Mouse (Mus musculus) cerebellum, postnatal 14 days (tissue): ENCODE data around the gene BC034090.
"Not testable (repeated sequence)": the region's sequence is repeated elsewhere in the genome, so short reads cannot be mapped to it uniquely, and the experiment has no call there.

Source experiments
- DNase-seq, 2 experiments: peaks; one replicate each; pipeline ENCODE4 v3.0.0; 2021; ENCODE audit warnings: mixed read lengths in 2 of 2

Gene BC034090

DNA sequence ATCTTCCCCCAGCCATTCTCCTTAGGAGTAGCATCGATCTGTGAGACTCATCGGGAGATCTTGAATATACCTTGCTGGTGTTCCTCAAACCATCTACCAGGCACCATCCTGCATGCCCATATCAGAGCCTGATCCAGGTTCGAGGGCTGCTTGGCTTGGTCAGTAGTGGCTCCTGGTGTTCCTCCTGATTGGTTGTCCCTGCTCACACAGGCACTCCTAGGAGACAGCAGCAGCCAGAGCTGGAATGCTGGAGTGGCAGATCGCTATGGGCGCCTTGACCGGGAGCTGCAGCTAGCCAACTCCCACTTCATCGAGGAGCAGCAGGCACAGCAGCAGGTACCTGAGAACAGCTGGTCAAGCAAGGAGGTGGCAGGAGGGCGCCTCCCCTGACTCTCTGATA is 53.0 kb downstream of the BC034090 start:
- DNase-seq: peak in 1 of 2 experiments; percentile 30

DNA sequence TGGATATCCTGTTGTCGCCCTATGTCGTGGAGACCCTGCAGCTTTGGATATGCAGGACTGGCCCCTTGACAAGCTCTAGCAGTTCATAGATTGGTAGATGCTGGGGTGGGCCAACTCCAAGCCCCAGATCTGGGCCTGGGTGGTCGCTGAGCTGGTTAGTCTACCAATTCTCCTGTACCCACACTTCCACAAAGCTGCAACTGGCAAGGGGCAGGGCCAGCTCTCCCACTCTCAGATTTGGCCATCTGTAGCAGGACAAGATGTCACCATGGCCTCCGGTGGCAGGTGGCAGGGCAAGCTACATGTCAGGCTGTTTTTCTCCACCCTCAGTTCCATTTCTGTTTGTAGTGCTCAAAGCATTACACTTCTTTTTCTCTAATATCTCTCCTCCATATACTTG is 55.6 kb downstream of the BC034090 start:
- peak in 1 of 2 experiments; percentile 28 for DNase-seq

DNA sequence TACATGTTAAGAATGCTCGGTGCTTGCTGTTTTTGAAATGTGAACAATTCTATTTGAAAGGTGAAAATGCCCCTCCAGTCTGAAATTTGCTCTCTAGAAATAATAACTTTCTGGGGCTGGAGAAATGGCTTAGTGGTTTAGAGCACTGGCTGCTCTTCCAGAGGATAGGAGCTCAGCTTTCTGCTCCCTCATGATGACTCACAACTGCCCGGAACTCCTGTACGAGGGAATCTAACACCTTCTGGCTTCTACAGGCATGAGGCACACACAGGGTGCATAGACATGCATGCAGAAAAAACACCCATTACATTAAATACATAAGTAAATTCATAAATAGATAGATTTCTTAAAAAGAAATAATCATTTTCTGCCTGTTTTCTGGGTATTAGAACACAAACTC is 60.1 kb downstream of the BC034090 start:
- DNase-seq: no peak

- no peak for DNase-seq
These were observed 65.9 kb downstream of the BC034090 start for GRCm38 (mm10) chr1:155178192-155178924.

GRCm38 (mm10) chr1:155174424-155174823 is 69.8 kb downstream of the BC034090 start:
- DNase-seq: no peak

DNA sequence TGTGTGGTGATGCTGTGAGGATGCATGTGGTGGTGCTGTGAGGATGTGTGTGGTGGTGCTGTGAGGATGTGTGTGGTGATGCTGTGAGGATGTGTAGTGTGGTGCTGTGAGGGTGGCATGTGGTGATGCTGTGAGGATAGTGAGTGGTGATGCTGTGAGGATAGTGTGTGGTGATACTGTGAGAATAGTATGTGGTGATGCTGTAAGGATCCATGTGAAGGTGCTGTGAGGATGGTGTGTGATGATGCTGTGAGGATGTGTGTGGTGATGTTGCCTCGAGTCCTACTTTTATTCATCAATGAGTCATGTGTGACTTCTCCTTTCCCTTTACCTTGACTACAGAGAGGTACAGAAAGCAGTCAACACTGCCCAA is 70.6 kb downstream of the BC034090 start:
- DNase-seq: not testable (repeated sequence)

DNA sequence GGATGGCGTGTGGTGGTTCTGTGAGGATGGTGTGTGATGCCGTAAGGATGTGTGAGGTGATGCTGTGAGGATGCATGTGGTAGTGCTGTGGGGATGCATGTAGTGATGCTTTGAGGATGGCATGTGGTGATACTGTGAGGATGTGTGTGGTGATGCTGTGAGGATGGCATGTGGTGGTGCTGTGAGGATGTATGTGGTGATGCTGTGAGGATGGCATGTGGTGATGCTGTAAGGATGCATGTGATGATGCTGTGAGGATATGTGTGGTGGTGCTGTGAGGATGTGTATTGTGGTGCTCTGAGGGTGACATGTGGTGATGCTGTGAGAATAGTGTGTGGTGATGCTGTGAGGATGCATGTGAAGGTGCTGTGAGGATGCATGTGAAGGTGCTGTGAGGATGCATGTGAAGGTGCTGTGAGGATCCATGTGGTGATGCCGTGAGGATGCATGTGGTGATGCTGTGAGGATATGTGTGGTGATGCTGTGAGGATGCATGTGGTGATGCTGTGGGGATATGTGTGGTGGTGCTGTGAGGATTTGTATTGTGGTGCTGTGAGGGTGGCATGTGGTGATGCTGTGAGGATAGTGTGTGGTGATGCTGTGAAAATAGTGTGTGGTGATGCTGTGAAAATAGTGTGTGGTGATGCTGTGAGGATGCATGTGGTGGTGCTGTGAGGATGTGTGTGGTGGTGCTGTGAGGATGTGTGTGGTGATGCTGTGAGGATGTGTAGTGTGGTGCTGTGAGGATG is 71.2 kb downstream of the BC034090 start:
- no peak for DNase-seq

GRCm38 (mm10) chr1:155169935-155170334 is 74.3 kb downstream of the BC034090 start:
- no peak for DNase-seq

DNA sequence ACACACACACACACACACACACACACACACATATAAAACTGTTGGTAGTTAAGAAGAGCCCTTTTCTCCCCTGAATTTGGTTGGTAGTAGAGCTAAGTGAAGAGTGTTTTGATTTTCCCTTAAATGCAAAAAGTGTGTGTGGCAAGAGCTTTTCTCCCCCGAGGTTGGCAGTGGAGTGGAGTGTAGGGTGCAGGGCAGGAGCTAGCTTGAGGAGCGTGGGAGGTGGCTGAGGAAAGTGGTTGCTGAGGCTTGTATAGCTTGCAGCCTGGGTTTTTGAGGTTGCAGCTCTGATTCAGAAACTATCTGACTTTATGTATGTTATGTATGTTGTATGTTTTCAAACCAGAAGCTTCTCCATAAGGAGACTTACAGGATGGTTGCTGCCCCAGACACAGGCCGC is 76.8 kb downstream of the BC034090 start:
- no peak for DNase-seq
